Mouse (Mus musculus): ENCODE data around the gene 2300003K06Rik.
"Not testable (repeated sequence)": the region's sequence is repeated elsewhere in the genome, so short reads cannot be mapped to it uniquely, and the experiment has no call there.

The 2300003K06Rik gene

GRCm38 (mm10) chr11:99837966-99838365 lies at the start of gene 2300003K06Rik:
TSS of gene 2300003K06Rik (minus strand) at chr11:99838066.
- no peak for DNase-seq (ENCODE audit: low spot score)

- not testable (repeated sequence) for DNase-seq (ENCODE audit: low spot score)
Measured at GRCm38 (mm10) chr11:99878887-99879286, 41.0 kb upstream of the 2300003K06Rik start, which contains the start of gene Gm11567. TSS of gene Gm11567 (plus strand) at chr11:99879187.

GRCm38 (mm10) chr11:99873089-99873488 lies 35.2 kb upstream of the 2300003K06Rik start, which contains the start of gene Krtap9-1:
TSS of gene Krtap9-1 (plus strand) at chr11:99873389.
- not testable (repeated sequence) for DNase-seq (ENCODE audit: low spot score)

- DNase-seq (ENCODE audit: low spot score), result not testable (repeated sequence)
Measured at GRCm38 (mm10) chr11:99864176-99864575, 26.3 kb upstream of the 2300003K06Rik start, which contains the start of gene Gm11559. TSS of gene Gm11559 (plus strand) at chr11:99864476.

GRCm38 (mm10) chr11:99858761-99859160 lies 20.9 kb upstream of the 2300003K06Rik start:
- no peak for DNase-seq (ENCODE audit: low spot score)

- DNase-seq (ENCODE audit: low spot score), result no peak
Measured at GRCm38 (mm10) chr11:99857617-99858016, 19.8 kb upstream of the 2300003K06Rik start, which contains the start of gene Gm11568. TSS of gene Gm11568 (plus strand) at chr11:99857917.

GRCm38 (mm10) chr11:99854121-99854520 lies 16.3 kb upstream of the 2300003K06Rik start:
- no peak for DNase-seq (ENCODE audit: low spot score)

- DNase-seq (ENCODE audit: low spot score), result no peak
Measured at GRCm38 (mm10) chr11:99851508-99851907, 13.6 kb upstream of the 2300003K06Rik start, which contains the start of gene Krtap4-16. TSS of gene Krtap4-16 (minus strand) at chr11:99851608.

GRCm38 (mm10) chr11:99846746-99847145 lies 8.9 kb upstream of the 2300003K06Rik start:
- DNase-seq (ENCODE audit: low spot score), result no peak

GRCm38 (mm10) chr11:99842185-99842584 lies 4.3 kb upstream of the 2300003K06Rik start:
- no peak for DNase-seq (ENCODE audit: low spot score)

GRCm38 (mm10) chr11:99815566-99815965 lies 22.3 kb downstream of the 2300003K06Rik start, which contains the start of gene Gm11564:
TSS of gene Gm11564 (minus strand) at chr11:99815666.
- DNase-seq (ENCODE audit: low spot score), result not testable (repeated sequence)

- DNase-seq (ENCODE audit: low spot score), result not testable (repeated sequence)
Measured at GRCm38 (mm10) chr11:99809792-99810191, 28.1 kb downstream of the 2300003K06Rik start, which contains the start of gene Krtap4-13. TSS of gene Krtap4-13 (minus strand) at chr11:99809892.

- DNase-seq (ENCODE audit: low spot score), result not testable (repeated sequence)
Measured at GRCm38 (mm10) chr11:99804346-99804745, 33.5 kb downstream of the 2300003K06Rik start, which contains the start of gene Gm11554. TSS of gene Gm11554 (minus strand) at chr11:99804446.

GRCm38 (mm10) chr11:99798832-99799231 lies 39.0 kb downstream of the 2300003K06Rik start, which contains the start of gene Gm11569:
TSS of gene Gm11569 (minus strand) at chr11:99798932.
- not testable (repeated sequence) for DNase-seq (ENCODE audit: low spot score)

- no peak for DNase-seq (ENCODE audit: low spot score)
Measured at GRCm38 (mm10) chr11:99793367-99793766, 44.5 kb downstream of the 2300003K06Rik start, which contains the start of gene Gm11596. TSS of gene Gm11596 (minus strand) at chr11:99793467.

Measured in ovary, postnatal 36 days (tissue).